Mouse (Mus musculus) E14TG2a.4 (cell line): ENCODE results near the gene Cd300lf.

Source experiments
- H3K27me3 ChIP-seq: 2 replicates; pipeline ENCODE4 v1.6.1; 2014; ENCODE audit warnings: low read length, control low read depth; ENCODE audit not compliant: insufficient read depth
- H3K36me3 ChIP-seq: 2 replicates; pipeline ENCODE4 v1.6.1; 2014; ENCODE audit warnings: low read length, control low read depth; ENCODE audit not compliant: insufficient read depth
- H3K4me1 ChIP-seq: replicated peaks from 2 replicates; pipeline ENCODE4 v1.6.1; 2014; ENCODE audit warnings: low read depth, low read length, control low read depth
- H3K4me3 ChIP-seq: replicated peaks from 2 replicates; pipeline ENCODE4 v1.5.1; 2014; ENCODE audit warnings: mild to moderate bottlenecking, low read length
- H3K9me3 ChIP-seq: 2 replicates; pipeline ENCODE4 v1.6.1; 2014; ENCODE audit warnings: low read length, control low read depth
- CTCF ChIP-seq: conservative IDR thresholded peaks from 2 replicates; pipeline ENCODE4 v1.5.1; 2014; ENCODE audit warnings: low read length
- NANOG ChIP-seq: IDR thresholded peaks from 2 replicates; pipeline ENCODE4 v1.6.1; 2014; ENCODE audit warnings: borderline replicate concordance, low read length, mixed read lengths
- POU5F1 ChIP-seq: IDR thresholded peaks from 2 replicates; pipeline ENCODE4 v1.6.1; 2014; ENCODE audit warnings: low read length, borderline replicate concordance

Cd300lf gene

GRCm38 (mm10) chr11:115078680-115079079 is 55.1 kb downstream of the Cd300lf start:
- Histone ChIP-seq H3K4me3 (no peak overlapping the region), H3K4me1 (peaks cover 14% of the 10 kb centered on the region), H3K9me3 (no peaks in the 10 kb centered on the region), H3K27me3 (peaks cover 15% of the 10 kb centered on the region), H3K36me3 (no peaks in the 10 kb centered on the region)
- TF ChIP-seq NANOG, result no peak
- TF ChIP-seq CTCF, result no peak
- no peak for TF ChIP-seq POU5F1

- Histone ChIP-seq H3K4me1 (peaks cover 21% of the 10 kb centered on the region), H3K27me3 (peaks cover 12% of the 10 kb centered on the region; the same call in 1 of the 2 replicates), H3K36me3 (no peaks in the 10 kb centered on the region), H3K4me3 (no peak overlapping the region), H3K9me3 (no peaks in the 10 kb centered on the region)
- TF ChIP-seq NANOG (no peak), POU5F1 (no peak), CTCF (no peak)
Observed at GRCm38 (mm10) chr11:115077436-115077835, 56.4 kb downstream of the Cd300lf start.

GRCm38 (mm10) chr11:115075859-115076258 is 57.9 kb downstream of the Cd300lf start:
- no peaks in the 10 kb centered on the region for H3K36me3 ChIP-seq
- H3K27me3 ChIP-seq, result peaks cover 16% of the 10 kb centered on the region
- peaks cover 31% of the 10 kb centered on the region for H3K4me1 ChIP-seq
- no peak overlapping the region for H3K4me3 ChIP-seq
- H3K9me3 ChIP-seq, result no peaks in the 10 kb centered on the region
- TF ChIP-seq POU5F1 (no peak), NANOG (no peak), CTCF (no peak)

DNA sequence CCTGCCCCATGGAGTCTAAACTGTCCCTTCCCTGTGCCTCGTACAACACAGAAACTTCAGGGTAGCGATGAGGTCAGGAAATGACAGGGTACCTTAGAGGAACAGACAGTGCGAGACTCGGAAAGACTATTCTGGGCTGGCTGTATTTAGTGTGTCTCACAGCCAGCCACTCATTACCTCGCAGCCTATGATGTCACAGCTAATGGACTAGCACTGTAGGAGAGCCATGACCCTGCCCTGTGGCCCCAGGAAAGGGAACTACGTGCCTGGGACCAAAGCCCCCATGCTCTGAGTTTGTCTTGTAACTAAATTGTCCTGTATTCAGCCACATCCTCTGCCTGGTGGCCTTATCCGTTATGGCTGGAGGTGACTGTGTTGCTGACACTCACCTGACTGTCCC is 58.4 kb downstream of the Cd300lf start:
- no peak for TF ChIP-seq CTCF
- TF ChIP-seq POU5F1, result no peak
- H3K9me3 ChIP-seq, result no peaks in the 10 kb centered on the region
- peaks cover 16% of the 10 kb centered on the region for H3K27me3 ChIP-seq
- H3K4me1 ChIP-seq, result peaks cover 36% of the 10 kb centered on the region
- no peaks in the 10 kb centered on the region for H3K36me3 ChIP-seq
- no peak overlapping the region for H3K4me3 ChIP-seq

GRCm38 (mm10) chr11:115073002-115073401 is 60.8 kb downstream of the Cd300lf start:
- TF ChIP-seq POU5F1 (no peak), NANOG (no peak), CTCF (no peak)
- peaks cover 45% of the 10 kb centered on the region for H3K4me1 ChIP-seq
- peaks cover 24% of the 10 kb centered on the region for H3K27me3 ChIP-seq
- no peaks in the 10 kb centered on the region for H3K9me3 ChIP-seq
- H3K36me3 ChIP-seq, result no peaks in the 10 kb centered on the region
- H3K4me3 ChIP-seq, result 0 out of 2 replicates have a peak overlapping the region, but pooled peaks have one; percentile 13

DNA sequence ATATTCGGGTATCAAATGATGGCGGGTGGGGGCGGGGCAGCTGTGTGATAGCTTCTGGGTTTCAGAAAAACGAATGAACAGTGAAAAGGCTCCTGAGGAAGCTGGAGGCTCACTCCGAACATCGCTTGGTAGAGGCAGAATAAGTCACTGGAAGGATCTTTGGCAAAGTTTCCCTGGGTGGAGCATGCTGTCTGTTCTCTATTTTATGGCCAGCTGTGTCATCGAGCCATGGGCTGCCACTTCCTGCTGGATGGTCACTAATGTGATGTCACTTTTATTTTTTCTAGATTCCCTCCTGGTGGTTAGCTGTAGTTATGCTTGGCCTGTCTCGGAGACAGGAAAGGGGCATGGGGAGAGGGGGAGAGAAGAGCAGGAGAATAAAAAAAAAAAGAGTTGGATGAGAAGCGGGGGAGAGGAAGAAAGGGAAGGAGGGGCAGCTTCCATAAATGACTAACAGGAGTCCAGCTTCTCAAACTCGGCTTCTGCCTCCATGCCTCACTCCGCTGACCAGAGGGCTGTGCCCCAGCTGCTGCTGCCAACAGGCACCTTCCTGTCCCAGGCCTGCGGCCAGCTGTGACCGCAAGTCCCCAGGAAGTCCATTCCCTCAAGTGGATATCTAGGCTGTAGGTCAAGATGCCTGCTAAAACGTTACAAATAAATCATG is 62.0 kb downstream of the Cd300lf start:
- H3K27me3 ChIP-seq, result peaks cover 28% of the 10 kb centered on the region
- peaks cover 49% of the 10 kb centered on the region for H3K4me1 ChIP-seq
- peak overlapping the region; percentile 43 for H3K4me3 ChIP-seq
- TF ChIP-seq CTCF (no peak), NANOG (no peak)
- H3K36me3 ChIP-seq, result no peaks in the 10 kb centered on the region
- no peaks in the 10 kb centered on the region for H3K9me3 ChIP-seq

DNA sequence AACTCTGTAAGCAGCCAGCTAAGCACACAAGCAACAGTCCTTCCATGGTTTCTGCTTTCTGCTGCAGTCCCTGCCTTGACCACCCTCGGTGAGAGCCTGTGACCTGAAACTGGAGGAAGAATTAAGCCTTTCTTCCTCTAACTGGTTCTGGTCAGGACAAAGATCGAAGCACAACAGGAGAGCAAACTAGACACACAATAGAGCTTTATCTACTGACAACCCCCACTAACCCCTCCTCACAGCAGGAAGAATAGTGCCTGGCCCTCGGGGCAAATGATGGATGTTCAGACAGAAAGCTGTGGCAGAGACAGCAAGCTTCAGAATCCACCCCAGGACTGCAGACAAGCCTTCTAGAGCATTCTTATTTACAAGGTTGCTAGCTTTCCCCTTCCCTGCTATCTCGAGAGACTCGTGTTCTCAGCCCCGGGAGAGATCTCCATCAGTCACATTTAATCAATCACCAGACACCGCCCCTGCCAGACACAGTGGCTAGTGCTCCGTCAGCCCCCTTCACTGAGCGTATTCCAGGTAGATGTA is 62.7 kb downstream of the Cd300lf start:
- TF ChIP-seq POU5F1, result no peak
- TF ChIP-seq NANOG, result peak; percentile 95
- no peaks in the 10 kb centered on the region for H3K36me3 ChIP-seq
- H3K27me3 ChIP-seq, result peaks cover 27% of the 10 kb centered on the region
- peak overlapping the region; percentile 43 for H3K4me3 ChIP-seq
- no peaks in the 10 kb centered on the region for H3K9me3 ChIP-seq
- H3K4me1 ChIP-seq, result peaks cover 49% of the 10 kb centered on the region

DNA sequence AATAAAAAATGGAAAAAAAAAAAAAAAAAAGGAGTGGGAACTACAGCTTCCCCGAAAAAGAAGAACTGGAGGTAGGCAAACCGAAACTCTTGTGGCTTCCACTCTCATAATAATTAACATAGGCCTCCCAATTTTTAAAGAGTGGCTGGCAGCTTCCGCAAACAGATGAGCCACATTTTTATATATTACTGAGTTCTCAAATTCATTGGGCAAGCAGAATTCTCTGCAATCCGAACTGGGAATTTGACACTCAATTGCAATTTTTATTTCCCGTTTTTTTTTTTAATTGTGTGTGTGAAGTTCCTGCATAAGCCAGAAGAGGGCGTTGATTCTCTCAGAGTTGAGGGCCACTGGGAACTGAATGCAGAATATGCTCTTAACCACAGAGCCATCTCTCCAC is 67.0 kb downstream of the Cd300lf start:
- no peaks in the 10 kb centered on the region for H3K9me3 ChIP-seq
- no peaks in the 10 kb centered on the region for H3K36me3 ChIP-seq
- no peak overlapping the region for H3K4me3 ChIP-seq
- peaks cover 18% of the 10 kb centered on the region for H3K27me3 ChIP-seq
- TF ChIP-seq CTCF (peak; percentile 61), POU5F1 (no peak)
- H3K4me1 ChIP-seq, result peaks cover 31% of the 10 kb centered on the region
